9 mouse cellular contexts compared by ENCODE assay signal in the genomic region with DNA sequence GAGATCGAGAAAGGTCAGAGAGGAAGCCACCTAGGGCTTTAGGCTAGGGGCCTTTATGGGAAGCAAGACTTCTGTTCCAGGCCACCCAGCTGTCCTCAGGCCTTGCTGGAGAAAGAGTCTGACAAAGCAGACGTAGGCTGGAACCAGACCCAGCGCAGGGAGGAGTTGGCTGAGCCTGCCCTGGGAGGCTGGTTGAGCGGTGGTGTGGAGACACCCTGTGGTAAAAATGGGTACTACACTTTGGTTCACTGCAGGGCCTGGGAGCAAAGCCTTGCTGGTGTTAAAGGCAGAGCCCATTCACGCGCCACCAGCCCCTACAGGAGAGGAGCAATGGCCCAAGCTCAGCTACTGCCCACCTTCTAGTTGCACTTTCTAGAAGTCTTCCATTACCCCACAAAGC. TPM values are rescaled to one million over a fixed set of nuclear protein-coding genes. Genes with fewer than 3 reads are reported as not detected.
DNase-seq lines count a peak whose midpoint lies in the region; ATAC-seq and TF ChIP-seq lines count a peak whose summit lies in the region.
"Had no signal": no experiment of that assay in that cellular context is flagged by ENCODE, and none has a peak within 500 bp of the region (broad histone marks: within the 10 kb centered on the region; RNA-seq: fewer than 3 reads in every experiment).

No protein-coding gene starts in this region.

- intact Hi-C loops in heart, postnatal 36 days (cut with DNase I), result loop anchor here (1.0 kb wide), 2 partner anchors 63 to 142 kb away; no protein-coding TSS in a partner anchor

- 0% methylated on average over 6 of the region's 6 CpGs for WGBS in forebrain, embryonic 16.5 days
- WGBS in lung, embryonic 14.5 days, result 4% methylated on average over 6 of the region's 6 CpGs

- H3K4me3 ChIP-seq in ES-E14 (ENCODE audit: insufficient read depth in 1 of 2, low read depth in 1 of 2, low read length in 2 of 2, poor library complexity in 1 of 2, severe bottlenecking in 1 of 2), result no peak overlapping the region
- H3K4me3 ChIP-seq in forebrain, embryonic 16.5 days (replicated peaks; ENCODE audit: low read length), result no peak overlapping the region
- H3K4me3 ChIP-seq in layer of hippocampus, adult 2 months, result no peak overlapping the region
- H3K4me3 ChIP-seq in lung, embryonic 14.5 days (ENCODE audit: low read depth, low read length), result no peak overlapping the region
- H3K4me3 ChIP-seq: megakaryocyte, embryonic 14.5 days had no signal

- peak; percentile 99 for TF ChIP-seq CTCF in layer of hippocampus, adult 2 months (conservative IDR thresholded peaks at IDR 0.05)
- TF ChIP-seq CTCF in lung, embryonic 14.5 days (IDR thresholded peaks at IDR 0.05; ENCODE audit: low read depth), result peak; percentile 99

- peaks cover 0 to 2% of the 10 kb centered on the region in 2 experiments; a peak in 1 of 4 replicates for H3K4me1 ChIP-seq in ES-E14 (ENCODE audit: control insufficient read depth in 2 of 2, insufficient read depth in 2 of 2, low read length in 2 of 2, poor library complexity in 1 of 2)
- 0 out of 2 replicates have a peak, but pooled peaks cover 4% of the 10 kb centered on the region for H3K4me1 ChIP-seq in forebrain, embryonic 16.5 days (replicated peaks; ENCODE audit: control insufficient read depth, insufficient read depth, low read length)
- no peaks in the 10 kb centered on the region for H3K4me1 ChIP-seq in lung, embryonic 14.5 days (ENCODE audit: insufficient read depth)
- H3K4me1 ChIP-seq: megakaryocyte, embryonic 14.5 days had no signal

- H3K9me3 ChIP-seq in ES-E14 (ENCODE audit: control insufficient read depth, insufficient read depth, low read depth, low read length), result no peaks in the 10 kb centered on the region
- no peaks in the 10 kb centered on the region for H3K9me3 ChIP-seq in forebrain, embryonic 16.5 days (ENCODE audit: control insufficient read depth, low read length)
- H3K9me3 ChIP-seq in lung, embryonic 14.5 days (ENCODE audit: low read depth, low read length), result no peaks in the 10 kb centered on the region
- H3K9me3 ChIP-seq: megakaryocyte, embryonic 14.5 days had no signal

- no peak overlapping the region for H3K4me2 ChIP-seq in forebrain, embryonic 16.5 days (ENCODE audit: low read length)
- no peak overlapping the region for H3K4me2 ChIP-seq in lung, embryonic 14.5 days

- no peak overlapping the region for H3K27ac ChIP-seq in ES-E14 (ENCODE audit: insufficient read depth, low read depth, low read length, poor library complexity, severe bottlenecking)
- H3K27ac ChIP-seq in forebrain, embryonic 16.5 days (ENCODE audit: low read length), result no peak overlapping the region
- peak overlapping the region; percentile 59; the same call in 1 of the 2 replicates for H3K27ac ChIP-seq in layer of hippocampus, adult 2 months
- H3K27ac ChIP-seq in lung, embryonic 14.5 days (ENCODE audit: low read depth), result no peak overlapping the region

- in situ Hi-C loops in ES-E14 (cut with MboI; ENCODE audit: low sequenced_read_pairs in 2 of 2, unreplicated experiment in 2 of 2), result loop anchor here in 1 of 2 experiments (5.0 kb wide), 1 partner anchor 142 kb away; no protein-coding TSS in a partner anchor

- no peak overlapping the region for H3K9ac ChIP-seq in ES-E14 (ENCODE audit: insufficient read depth, low read depth, low read length, poor library complexity, severe bottlenecking)
- no peak overlapping the region for H3K9ac ChIP-seq in forebrain, embryonic 16.5 days (replicated peaks; ENCODE audit: low read depth, low read length)
- H3K9ac ChIP-seq in lung, embryonic 14.5 days, result no peak overlapping the region

- no peaks in the 10 kb centered on the region; the same call in 1 of the 2 replicates for H3K27me3 ChIP-seq in forebrain, embryonic 16.5 days (replicated peaks; ENCODE audit: control insufficient read depth, insufficient read depth, low read length)
- H3K27me3 ChIP-seq in lung, embryonic 14.5 days (ENCODE audit: insufficient read depth, low read length), result no peaks in the 10 kb centered on the region

- peak; percentile 87 for DNase-seq in ES-E14 (ENCODE audit: low read depth, low spot score)
- peak; percentile 48 for DNase-seq in cerebellum, adult 11-12 months
- DNase-seq in heart, postnatal 36 days, result peak; percentile 83
- peak; percentile 79 to 92 for DNase-seq in layer of hippocampus, adult 2 months (ENCODE audit: low spot score in 2 of 2)
- DNase-seq in lung, embryonic 14.5 days, result peak; percentile 96
- peak; percentile 55 for DNase-seq in ovary, postnatal 10 days (ENCODE audit: low spot score)
- DNase-seq in thymus, postnatal 10 days (ENCODE audit: low spot score in 2 of 2), result peak; percentile 26 to 68

- peak; percentile 92 for ATAC-seq in forebrain, embryonic 16.5 days
- ATAC-seq in lung, embryonic 14.5 days (ENCODE audit: insufficient read depth), result peak; percentile 93

- no peaks in the 10 kb centered on the region for H3K36me3 ChIP-seq in ES-E14 (ENCODE audit: control insufficient read depth, insufficient read depth, low read length, poor library complexity, severe bottlenecking)
- H3K36me3 ChIP-seq in forebrain, embryonic 16.5 days (ENCODE audit: control insufficient read depth, insufficient read depth), result no peaks in the 10 kb centered on the region
- H3K36me3 ChIP-seq in lung, embryonic 14.5 days (ENCODE audit: insufficient read depth), result no peaks in the 10 kb centered on the region

TF ChIP-seq in ES-E14, 5 proteins besides CTCF, POLR2A, EP300 and RAD21:
- TF ChIP-seq ZNF384 (IDR thresholded peaks at IDR 0.05; ENCODE audit: low read depth, low read length) (no peak), MAFK (IDR thresholded peaks at IDR 0.05; ENCODE audit: insufficient read depth, low read depth, low read length) (no peak), ZC3H11A (IDR thresholded peaks at IDR 0.05; ENCODE audit: borderline replicate concordance, low read depth, low read length) (peak; percentile 74), HCFC1 (IDR thresholded peaks at IDR 0.05; ENCODE audit: borderline replicate concordance, insufficient read depth, low read length) (0 out of 2 replicates have a peak, but pooled peaks have one; percentile 33), CHD2 (IDR thresholded peaks at IDR 0.05; ENCODE audit: low read depth, low read length) (no peak)
TF ChIP-seq in ES-E14: peak in this region for 2.

RNA-seq across cellular contexts. Expression of a gene that starts 26.4 kb away (rescaled TPM):
- 0.22 and 0.74 TPM in 2 replicates for total RNA-seq in ES-E14 (2012; rRNA removed)
- polyA plus RNA-seq in forebrain, embryonic 16.5 days (2015; fragmentation: Nextera tagmentation; extraction: Ambion mirVana), result 0.17 TPM in 1 of 2 replicates, not detected in the other
- under 1 TPM in 1 of 2 experiments, not detected in 1; 0.11 TPM for total RNA-seq in heart, postnatal 36 days (2021)
- under 1 TPM; 0.32 to 0.44 TPM for total RNA-seq in layer of hippocampus, adult 2 months (2021)
- 0.19 and 0.21 TPM in 2 replicates for polyA plus RNA-seq in lung, embryonic 14.5 days (2014; fragmentation: Nextera tagmentation; extraction: Ambion mirVana)

RNA-seq across cellular contexts. Expression of a gene that starts 44.6 kb away (rescaled TPM):
- 8.4 and 22.8 TPM in 2 replicates for total RNA-seq in ES-E14 (2012; rRNA removed)
- polyA plus RNA-seq in forebrain, embryonic 16.5 days (2015; fragmentation: Nextera tagmentation; extraction: Ambion mirVana), result 5.7 and 10.5 TPM in 2 replicates
- 1 to 10 TPM; 8.2 to 8.9 TPM for total RNA-seq in heart, postnatal 36 days (2021)
- total RNA-seq in layer of hippocampus, adult 2 months (2021), result 10 to 100 TPM; 18.6 to 19.5 TPM
- 84.5 and 95.4 TPM in 2 replicates for polyA plus RNA-seq in lung, embryonic 14.5 days (2014; fragmentation: Nextera tagmentation; extraction: Ambion mirVana)
